Mouse (Mus musculus) right cerebral cortex, postnatal 25 days (tissue): ENCODE measurements at regions not wholly inside any gene's neighbourhood (a gene's known extent, or its start where the extent isn't known, plus 50 kb on each side); places are given as distances from the start of the nearest gene placed in this dataset.

ENCODE experiments used
- DNase-seq: peaks from one replicate; pipeline ENCODE4 v3.0.0; 2022

DNA sequence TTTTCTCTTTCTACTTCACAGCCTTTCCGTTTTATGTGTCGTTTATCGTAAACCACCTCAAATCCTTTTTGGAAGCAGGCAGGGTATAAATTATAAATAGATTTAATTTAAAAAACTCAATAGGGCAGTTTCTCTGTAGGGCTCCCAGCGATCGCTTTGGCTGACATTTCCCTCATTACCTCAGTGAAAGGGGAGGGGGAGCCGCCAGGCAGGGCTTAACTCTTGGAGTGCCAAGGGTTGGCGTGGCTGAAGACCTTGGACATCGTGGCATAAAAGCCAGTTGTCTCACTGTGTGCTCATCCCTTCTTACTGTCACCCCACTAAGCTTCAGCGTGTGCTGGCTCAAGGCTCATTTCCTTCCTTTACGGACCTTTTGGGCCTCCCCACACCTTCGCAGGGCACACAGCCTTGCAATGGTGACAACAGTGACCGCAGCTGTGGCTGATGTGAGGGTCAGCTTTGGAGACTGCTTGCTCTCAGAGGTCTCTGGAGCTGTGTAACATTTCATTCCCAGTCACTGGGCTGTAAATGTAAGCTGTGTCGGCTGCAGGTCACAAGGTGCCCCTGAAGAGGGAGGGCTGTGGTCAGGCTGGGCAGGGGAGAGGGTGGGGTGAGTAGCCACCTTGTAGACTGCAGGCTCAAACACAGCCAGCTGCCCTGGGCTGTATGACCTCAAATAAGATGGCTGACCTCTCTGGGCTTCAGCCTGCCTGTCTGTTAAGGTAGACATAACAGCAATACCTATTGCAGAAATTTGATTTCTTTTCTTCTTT lies 81.6 kb upstream of the Stx16 start:
- DNase-seq, result no peak

GRCm38 (mm10) chr2:174004666-174005065 lies 71.4 kb upstream of the Stx16 start:
- DNase-seq, result no peak

GRCm38 (mm10) chr2:174007976-174008349 lies 68.1 kb upstream of the Stx16 start:
- no peak for DNase-seq

GRCm38 (mm10) chr2:174008350-174009218 lies 67.5 kb upstream of the Stx16 start:
- DNase-seq, result no peak

GRCm38 (mm10) chr2:174010038-174010437 lies 66.1 kb upstream of the Stx16 start:
- DNase-seq, result no peak

DNA sequence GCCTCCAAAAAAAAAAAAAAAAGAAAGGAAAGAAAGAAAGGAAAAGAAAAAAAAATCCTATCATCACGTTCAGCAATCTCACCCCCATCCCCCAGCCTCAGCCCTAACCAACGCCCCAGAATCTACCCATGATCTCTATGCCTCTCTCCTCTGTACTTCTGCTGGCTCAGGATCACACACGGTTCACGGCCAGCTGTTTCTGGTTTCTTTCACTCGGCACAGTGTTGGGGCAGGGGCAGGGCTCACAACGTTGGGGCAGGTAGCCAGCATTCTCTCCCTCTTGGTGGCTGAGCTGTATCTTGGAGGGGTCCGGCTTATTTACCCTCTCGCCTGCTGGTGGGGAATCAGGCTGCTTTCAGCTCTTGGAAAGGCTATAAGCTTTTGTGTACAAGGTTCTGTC lies 64.7 kb upstream of the Stx16 start:
- no peak for DNase-seq

DNA sequence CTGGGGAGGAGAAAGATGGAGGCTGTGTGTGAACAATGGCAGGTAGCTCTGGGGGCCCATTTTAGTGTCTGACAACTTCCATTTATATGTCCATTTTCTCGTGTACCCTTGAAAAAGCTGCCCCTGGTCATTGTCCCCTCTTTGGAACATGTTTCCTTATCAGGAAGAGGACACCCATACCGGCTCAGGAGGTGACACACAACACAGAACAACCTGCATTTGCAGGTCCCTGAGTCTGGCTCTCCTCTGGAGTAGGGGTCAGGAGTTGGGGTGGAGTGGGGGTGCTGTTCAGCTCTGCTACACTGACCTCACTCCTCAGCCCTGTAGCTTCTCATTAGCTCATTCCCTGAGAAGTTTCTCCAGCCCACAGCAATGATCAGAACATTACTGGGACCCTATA lies 61.7 kb upstream of the Stx16 start:
- no peak for DNase-seq

DNA sequence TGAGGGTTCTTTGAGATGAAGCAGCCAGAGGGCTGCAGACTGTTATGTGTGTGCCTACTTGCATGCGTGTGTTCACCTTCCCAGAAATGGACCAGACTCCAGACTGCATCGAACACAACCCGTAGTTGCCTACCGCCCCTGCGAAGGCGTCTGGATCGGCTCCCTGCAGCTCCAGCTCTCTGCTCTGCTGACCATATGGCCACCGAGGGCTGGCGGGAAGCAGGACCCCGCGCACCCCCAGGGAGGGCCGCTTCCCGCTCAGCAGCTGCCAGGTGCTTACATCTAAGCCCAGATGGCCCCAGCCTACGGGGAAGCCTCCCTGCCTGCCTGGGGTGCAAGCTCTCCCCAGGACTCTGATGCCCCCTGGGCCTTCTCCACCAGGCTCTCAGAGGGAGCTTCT lies 60.8 kb upstream of the Stx16 start:
- no peak for DNase-seq

GRCm38 (mm10) chr2:174016068-174016467 lies 60.0 kb upstream of the Stx16 start:
- no peak for DNase-seq

DNA sequence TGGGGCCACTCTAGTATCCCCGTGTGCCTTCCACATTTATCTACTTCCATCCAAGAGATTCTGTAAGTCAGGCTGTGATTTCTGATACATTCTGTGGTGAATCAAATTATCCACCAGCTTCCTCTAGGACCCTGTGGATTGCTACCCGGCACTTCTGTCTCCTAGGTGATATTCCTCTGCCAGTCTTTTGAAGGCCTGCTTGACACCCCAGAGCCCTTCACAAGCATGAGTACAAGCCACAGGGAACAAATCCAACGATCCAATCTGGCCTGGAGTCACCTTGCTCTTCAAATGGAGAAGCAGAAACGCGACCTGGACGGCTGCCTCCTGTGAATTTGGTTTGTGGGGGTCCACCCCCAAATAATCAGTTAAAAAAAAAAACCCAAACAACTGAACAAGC lies 59.1 kb upstream of the Stx16 start:
- DNase-seq, result no peak

DNA sequence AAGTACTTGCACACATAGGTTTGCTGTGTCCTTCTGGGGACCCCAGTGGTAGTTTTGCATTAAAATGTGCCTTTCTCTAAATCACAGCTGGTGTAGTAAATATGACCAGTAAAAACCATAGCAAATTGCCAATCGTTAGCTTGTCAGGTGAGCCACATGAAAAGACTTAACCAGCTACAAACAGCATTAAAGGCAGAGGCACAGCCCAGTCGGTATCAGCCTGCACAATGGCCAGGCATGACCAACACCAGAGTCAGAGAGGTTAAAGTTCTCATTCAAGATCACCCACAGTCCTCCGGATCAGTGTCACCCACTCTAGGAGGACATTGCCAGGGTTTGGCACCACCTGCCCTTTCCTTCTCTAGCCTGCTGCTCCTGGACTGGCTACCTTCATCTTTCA lies 58.5 kb upstream of the Stx16 start:
- DNase-seq, result no peak

DNA sequence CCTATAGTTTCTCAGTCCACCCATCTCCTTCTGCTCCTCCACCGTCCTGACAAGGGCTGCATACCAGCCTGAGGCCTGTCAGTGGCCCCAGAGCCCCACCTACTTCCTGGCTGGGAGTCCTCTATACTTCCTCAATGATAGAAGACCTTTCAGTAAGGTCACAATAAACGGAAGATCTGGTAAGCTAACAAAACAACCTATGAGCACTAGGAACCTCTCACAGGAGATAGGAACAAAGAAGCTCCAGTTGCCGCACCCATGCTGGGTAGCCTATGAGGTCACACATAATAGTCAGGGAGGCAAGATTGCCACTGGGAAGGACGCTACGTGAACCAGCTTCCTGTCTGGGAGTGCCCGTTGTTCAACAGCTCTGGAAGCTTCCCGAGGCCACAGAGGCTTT lies 58.1 kb upstream of the Stx16 start:
- DNase-seq, result no peak

- DNase-seq, result no peak
Measured at GRCm38 (mm10) chr2:174018986-174019385, 57.1 kb upstream of the Stx16 start.

DNA sequence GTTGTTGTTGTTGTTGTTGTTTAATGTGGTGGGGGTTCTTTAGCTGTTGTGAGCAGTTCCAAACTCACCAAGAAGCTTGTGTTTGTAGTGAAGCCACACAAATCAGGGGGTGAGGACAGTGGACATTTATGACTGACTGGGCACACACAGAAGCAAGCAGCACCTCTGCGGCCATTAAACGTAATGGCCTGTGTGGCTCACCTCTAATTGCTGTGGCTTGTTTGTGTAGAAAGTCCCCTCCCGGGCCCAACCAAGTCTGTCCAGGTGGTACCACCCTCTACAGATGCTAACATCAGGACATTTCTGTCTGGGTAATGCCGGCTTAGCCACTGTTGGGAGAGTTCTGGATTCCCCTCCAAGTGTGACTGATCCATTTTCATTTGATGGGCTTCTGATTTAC lies 56.1 kb upstream of the Stx16 start:
- no peak for DNase-seq

- DNase-seq, result no peak
Measured at GRCm38 (mm10) chr2:174020447-174020846, 55.7 kb upstream of the Stx16 start.

DNA sequence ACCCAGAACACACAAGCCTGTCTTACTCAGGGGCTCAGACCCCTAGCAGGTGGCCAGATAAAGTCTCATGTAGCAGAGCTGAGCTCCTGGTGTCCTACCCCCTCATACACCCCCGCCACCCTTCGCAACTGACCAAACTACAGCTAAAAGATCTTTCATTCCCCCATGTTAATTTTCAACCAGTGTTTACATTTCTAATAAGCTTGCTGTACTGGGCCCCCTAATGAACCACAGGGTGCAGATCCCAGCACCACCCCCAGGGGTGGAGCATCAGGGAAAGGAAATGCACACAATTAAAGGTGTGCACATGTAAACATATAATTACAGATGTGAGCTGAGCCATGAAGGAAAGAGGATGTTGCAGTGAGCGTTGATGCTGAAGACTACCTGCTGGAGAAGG lies 54.6 kb upstream of the Stx16 start:
- DNase-seq, result no peak

DNA sequence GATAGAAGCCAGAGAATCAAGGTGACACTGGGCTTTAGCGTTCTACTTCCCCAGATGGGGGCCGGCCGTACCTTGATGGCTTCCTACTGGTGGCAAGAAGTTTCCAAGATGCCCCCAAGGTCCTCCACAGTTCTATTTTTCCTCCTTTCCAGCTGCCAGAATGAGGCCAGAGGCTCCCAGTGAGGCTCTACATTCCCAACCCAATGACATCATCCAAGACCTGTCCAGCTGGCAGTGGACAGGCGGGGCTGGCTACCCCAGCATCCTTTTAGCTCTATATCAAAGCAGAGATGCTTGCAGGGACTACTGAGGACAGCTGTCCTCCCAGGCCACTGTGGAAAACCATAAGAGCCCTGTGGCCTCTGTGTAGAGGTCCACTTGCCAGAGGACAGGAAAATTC lies 53.8 kb upstream of the Stx16 start:
- no peak for DNase-seq

- peak; percentile 6 for DNase-seq
Measured at GRCm38 (mm10) chr2:174025181-174025870, 50.8 kb upstream of the Stx16 start.
